Mouse (Mus musculus) left cerebral cortex, adult 2 months (tissue): ENCODE data around the gene Syt6. TPM values are rescaled to one million over a fixed set of nuclear protein-coding genes. Genes with fewer than 3 reads are reported as not detected.
"Not testable (repeated sequence)": the region's sequence is repeated elsewhere in the genome, so short reads cannot be mapped to it uniquely, and the experiment has no call there.

Experiments
- DNase-seq, 2 experiments: peaks; one replicate each; pipeline ENCODE4 v3.0.0; 2021 to 2022; ENCODE audit warnings: low spot score in 2 of 2, mixed read lengths in 1 of 2; ENCODE audit errors: extremely low spot score in 1 of 2
- H3K27ac ChIP-seq: fragments of 200-600 bp; 2 replicates; pipeline ENCODE4 v1.8.1; 2022
- H3K4me3 ChIP-seq: fragments of 200-600 bp; 2 replicates; pipeline ENCODE4 v1.8.1; 2022
- CTCF ChIP-seq: fragments of 200-600 bp; IDR thresholded peaks from 2 replicates; pipeline ENCODE4 v1.8.1; 2022; ENCODE audit warnings: antibody characterized with exemption, mild to moderate bottlenecking, moderate library complexity
- intact Hi-C: fragments of 180-260 bp; cut with DNase I; formaldehyde crosslinking; loops from one replicate; pipeline ENCODE4 v1.15.1; 2025
- total RNA-seq, 2 experiments: library from RNA; stranded (reverse); gene quantifications; 2 replicates each; pipeline ENCODE4 v1.2.3; 2021

Syt6 gene
- total RNA-seq, 2 experiments from 2014 or later = 12.4 to 14.4 TPM

DNA sequence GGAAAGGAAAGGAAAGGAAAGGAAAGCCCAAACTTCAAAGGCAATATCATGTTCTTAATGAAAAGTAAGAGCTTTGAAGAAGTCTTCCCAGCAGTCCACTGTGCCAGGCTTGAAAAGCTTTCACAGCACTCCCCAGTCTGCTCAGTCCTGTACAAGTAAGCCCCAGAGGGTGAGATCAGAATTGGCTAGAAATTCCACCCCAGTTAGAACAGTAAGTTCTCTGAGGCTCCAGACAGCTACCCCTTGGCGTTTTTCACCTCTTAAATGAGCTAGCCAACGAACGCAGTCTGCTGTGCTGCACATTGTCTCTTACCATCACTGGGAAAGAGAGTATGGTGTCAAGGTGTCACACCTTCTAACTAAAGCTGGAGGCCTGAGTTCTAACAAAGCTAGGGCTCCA, 52.6 kb downstream of the Syt6 start:
- DNase-seq = no peak
- H3K27ac ChIP-seq = no peak overlapping the region
- TF ChIP-seq CTCF = no peak
- no peak overlapping the region for H3K4me3 ChIP-seq
- intact Hi-C loops = no loop called here

DNA sequence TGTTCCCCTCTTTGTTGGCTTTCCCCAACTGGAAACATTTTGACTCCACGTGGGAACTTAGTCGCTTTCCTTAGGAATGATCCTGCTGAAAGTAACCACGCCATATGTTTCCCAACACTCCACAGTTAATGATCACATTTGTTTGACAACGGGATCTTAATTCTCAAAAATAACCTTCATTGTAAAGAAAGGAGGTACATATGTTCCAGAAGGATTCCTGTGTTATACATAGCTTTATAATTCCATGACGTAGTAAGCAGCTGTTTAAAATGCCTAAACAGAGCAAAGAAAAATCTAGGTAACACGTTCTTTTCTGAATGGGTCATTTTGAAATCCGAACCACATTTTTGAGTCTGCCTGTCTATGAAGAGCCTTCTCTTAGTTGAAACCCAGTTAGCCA, 58.1 kb downstream of the Syt6 start:
- H3K27ac ChIP-seq = no peak overlapping the region
- no peak for TF ChIP-seq CTCF
- intact Hi-C loops = no loop called here
- no peak overlapping the region for H3K4me3 ChIP-seq
- DNase-seq = no peak

DNA sequence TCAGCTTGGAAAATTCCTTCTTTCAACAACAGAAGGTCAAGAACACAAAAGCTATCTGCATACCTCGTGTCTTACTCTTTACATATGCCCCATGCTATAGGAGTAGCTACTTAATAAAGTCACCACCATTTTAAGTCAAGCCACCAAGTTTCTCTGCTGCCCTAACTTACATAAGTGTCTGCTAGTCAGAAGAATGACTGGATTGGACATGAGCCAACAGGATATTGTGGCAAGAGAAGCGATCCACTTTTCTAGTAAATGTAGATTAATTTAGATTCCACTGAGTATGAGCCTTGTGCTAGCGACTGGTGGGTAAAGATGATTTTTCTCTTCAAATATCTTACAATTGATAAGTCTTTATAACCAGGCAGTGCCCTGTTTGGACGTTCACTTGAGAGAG, 58.8 kb downstream of the Syt6 start:
- no peak for DNase-seq
- intact Hi-C loops = no loop called here
- H3K4me3 ChIP-seq = no peak overlapping the region
- TF ChIP-seq CTCF = no peak
- no peak overlapping the region for H3K27ac ChIP-seq

DNA sequence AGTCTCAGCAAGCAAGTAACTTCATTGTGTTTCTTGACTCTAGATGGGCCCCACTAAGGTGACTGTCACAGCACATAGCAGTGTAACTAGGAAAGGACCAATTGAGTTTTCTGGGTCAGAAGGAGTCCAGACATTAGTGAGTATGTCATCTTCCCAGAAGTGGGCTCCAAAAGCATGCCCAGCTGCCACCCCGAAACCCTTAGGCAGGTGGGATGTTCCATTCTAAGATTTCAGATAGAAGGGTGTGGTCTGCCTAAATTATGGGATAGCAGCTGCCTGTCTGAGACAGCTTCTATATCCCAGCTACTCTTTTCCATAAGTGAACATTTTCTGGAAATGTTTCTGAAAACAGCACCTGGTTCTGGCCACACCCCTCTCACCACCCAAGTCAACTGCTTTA, 59.2 kb downstream of the Syt6 start:
- intact Hi-C loops = no loop called here
- no peak for TF ChIP-seq CTCF
- no peak overlapping the region for H3K27ac ChIP-seq
- no peak overlapping the region for H3K4me3 ChIP-seq
- DNase-seq = no peak

DNA sequence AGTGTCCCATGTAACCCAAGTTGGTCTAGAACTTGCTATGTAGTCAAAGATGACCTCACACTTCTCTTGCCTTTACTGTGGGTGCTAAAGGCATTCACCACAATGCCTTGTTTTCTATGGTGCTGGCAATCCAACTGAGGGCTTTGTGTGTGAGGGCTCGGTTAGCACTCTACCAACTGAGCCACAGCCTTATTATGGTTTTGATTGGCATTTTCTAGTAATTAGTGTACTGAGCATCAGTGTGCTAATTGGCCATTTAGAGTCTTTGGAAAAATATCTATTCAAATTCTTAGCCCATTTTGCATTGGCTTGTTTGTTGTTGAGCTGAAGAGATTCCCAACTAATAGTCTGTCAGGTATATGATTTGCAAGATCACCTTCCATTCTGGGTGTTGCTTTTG, 62.6 kb downstream of the Syt6 start:
- Histone ChIP-seq H3K4me3 (no peak overlapping the region), H3K27ac (no peak overlapping the region)
- intact Hi-C loops = no loop called here
- DNase-seq = no peak
- TF ChIP-seq CTCF = no peak

DNA sequence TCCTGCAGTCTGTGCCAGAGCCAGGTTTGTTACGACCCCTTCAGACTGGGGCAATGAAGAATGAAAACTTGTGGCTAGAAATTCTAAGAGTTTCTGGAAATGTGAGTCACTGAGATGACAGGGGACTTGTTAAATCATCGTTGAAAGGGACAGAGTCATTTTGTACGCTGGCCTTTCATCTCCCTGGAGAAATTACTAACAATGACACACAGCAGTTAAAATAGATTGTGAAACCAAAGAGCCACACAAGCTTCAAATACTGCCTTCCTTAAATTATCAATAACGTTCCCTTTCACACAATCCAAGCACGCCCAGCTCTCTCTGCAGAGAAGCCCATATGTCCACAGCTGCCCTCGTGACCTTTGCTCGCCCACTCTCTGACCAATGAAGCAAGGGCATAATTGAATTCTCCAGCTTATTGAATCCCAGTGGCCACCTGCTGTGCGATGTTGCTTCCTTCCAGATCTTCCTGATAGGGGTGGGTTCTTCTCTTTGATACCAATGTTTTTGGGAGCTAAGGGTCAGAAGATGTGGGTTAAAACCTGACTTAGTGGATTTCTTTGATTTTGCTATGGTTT, 65.3 kb downstream of the Syt6 start:
- TF ChIP-seq CTCF = no peak
- no peak overlapping the region for H3K4me3 ChIP-seq
- no peak overlapping the region for H3K27ac ChIP-seq
- DNase-seq = no peak
- intact Hi-C loops = no loop called here

DNA sequence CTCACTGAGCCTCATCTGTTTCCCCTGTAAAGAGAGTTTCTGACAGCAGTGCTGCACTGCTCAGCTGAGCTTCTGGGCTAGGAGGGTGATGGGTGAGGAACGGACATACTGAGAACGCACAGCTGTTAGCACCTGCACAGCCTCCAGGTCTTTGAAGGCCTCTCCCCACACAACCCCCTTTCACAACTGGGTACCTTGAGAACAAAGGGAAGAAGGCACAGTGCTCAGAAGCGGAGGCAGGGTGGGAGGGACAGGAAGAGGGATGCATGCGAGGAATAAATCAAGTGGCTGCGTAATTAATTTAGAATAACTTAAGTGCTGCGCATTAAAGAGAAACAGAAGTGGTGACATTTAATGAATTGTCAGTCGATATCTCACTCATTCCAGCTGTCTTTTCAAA, 66.3 kb downstream of the Syt6 start:
- TF ChIP-seq CTCF = no peak
- Histone ChIP-seq H3K4me3 (no peak overlapping the region), H3K27ac (no peak overlapping the region)
- DNase-seq = peak in 1 of 2 experiments; percentile 17
- intact Hi-C loops = no loop called here

DNA sequence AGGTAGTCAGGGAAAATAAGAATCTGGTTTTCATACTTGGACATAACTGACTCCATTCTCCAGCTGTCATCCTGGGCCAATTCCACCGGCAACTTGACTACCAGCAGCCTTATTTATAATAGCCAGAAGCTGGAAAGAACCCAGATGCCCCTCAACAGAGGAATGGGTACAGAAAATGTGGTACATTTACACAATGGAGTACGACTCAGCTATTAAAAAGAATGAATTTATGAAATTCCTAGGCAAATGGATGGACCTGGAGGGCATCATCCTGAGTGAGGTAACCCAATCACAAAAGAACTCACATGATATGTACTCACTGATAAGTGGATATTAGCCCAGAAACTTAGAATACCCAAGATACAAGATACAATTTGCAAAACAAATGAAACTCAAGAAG, 70.9 kb downstream of the Syt6 start, which contains the start of gene Atg4a-ps:
Atg4a-ps (minus strand) TSS at position 101 of the 400 bp plus-strand sequence.
- DNase-seq, intact Hi-C loops, H3K4me3 ChIP-seq, H3K27ac ChIP-seq: not testable (repeated sequence)

DNA sequence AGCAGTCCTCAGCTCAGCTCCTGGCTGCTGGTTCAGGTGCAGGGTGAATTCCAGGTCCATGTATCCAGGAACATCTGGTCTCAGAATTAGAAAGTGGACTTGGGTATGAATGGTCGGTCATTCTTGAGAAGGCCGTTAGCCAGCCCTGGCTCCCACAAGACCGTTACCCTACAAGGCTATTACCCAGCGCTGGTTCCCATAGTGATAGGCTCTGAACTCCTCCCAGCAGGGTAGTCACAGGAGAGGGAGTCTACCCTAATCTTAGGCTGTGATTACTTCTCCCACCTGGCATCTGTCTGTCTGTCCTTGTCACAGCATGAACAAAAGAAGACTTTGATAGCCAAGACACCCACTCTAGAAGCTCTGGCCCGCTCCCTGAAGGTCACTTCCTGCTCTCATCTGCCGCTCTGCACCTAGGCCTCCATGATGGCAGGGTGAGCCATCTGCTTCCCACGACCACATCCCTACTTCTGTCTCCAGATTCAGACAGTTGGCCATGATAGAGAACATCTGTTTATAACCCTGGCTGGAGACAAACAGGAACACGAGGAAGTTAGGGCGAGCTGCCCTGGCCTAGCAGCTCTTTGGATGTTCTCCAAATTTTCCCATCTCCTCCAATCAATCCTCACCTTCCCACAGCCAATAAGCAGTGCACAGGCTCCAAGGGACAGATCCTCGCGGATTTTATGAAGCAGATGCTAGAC, 72.3 kb downstream of the Syt6 start:
- no peak overlapping the region for H3K4me3 ChIP-seq
- no peak for TF ChIP-seq CTCF
- no peak overlapping the region for H3K27ac ChIP-seq
- no peak for DNase-seq
- intact Hi-C loops = no loop called here

DNA sequence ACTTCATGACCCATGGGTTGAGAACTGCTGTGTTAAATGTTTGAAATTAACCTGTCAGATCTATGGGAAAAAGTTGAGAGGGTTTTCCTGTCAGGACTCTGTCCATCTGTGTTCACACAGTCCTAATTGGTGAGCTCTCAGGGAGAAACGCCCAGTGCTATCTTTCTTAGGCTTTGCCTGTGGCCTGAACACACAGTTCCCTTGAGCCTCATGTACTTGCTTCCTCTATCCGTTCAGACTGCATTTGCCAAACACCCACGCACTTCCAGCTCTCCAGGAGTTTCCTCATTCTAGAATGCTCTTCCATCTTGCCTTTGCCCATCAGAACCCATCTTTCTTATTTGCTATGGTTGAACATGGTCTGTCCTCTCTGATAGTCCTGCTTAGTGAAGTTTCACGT, 73.5 kb downstream of the Syt6 start:
- no peak overlapping the region for H3K27ac ChIP-seq
- intact Hi-C loops = no loop called here
- no peak for TF ChIP-seq CTCF
- no peak overlapping the region for H3K4me3 ChIP-seq
- no peak for DNase-seq

DNA sequence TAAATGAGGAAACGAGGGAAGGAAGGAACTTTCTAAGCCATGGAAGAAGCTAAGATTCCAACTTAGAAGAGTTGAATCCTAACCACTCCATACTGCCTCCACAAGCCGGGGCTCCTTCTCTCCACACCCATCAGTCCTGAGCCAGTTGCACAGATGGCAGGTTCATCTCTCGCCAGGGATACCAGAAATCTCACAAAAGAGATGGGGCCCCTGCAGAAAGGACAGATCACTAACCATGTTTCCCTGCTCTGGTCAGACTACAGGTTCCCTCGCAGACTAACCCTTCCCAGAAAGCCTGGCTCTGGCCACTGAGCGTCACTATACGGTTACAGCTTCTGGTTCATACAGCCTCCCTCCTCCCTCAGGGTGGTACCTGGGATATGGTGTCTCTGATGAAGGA, 74.7 kb downstream of the Syt6 start:
- DNase-seq = no peak
- intact Hi-C loops = no loop called here
- Histone ChIP-seq H3K4me3 (no peak overlapping the region), H3K27ac (no peak overlapping the region)
- TF ChIP-seq CTCF = no peak

DNA sequence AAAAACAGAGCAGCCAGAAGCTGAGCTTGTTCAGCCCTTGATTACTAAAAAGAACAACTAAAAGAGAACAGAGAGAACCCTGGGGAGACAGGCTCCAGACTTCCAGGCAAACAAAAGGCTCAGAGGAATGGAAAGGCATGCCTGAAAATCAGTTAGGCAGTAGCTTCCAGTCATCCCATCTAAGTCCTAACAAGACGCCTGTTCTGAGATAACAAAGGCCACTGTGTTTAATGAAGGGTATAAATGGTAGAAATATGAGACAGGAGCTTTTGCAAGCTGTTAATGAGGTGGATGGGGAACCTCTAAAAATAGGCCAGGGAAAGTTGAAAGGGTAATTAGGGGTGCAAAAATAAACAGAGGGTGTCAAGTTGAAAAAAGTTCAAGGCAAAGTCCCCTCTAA, 75.4 kb downstream of the Syt6 start:
- no peak for TF ChIP-seq CTCF
- H3K27ac ChIP-seq = no peak overlapping the region
- DNase-seq = no peak
- intact Hi-C loops = no loop called here
- no peak overlapping the region for H3K4me3 ChIP-seq

DNA sequence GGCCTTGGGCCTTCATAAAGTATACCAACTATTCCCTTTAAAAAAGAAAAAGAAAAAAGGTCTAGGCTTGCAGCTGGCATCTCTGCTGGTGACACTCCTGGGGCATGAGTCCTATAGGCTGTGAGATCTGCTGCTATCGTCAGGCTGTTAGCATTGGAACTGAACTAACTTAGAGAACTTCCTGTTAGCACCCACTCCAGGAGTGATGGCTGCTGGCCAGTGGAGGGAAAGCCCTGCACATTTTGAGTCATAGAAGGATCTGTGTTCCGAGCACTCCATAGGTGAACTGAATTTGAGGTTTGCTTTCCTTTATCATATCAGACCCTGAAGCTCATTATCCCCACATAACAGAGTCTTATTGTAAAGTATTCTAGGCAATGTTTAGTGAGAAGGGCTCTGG, 85.0 kb downstream of the Syt6 start:
- Histone ChIP-seq H3K27ac (no peak overlapping the region), H3K4me3 (no peak overlapping the region)
- intact Hi-C loops = no loop called here
- DNase-seq = no peak
- no peak for TF ChIP-seq CTCF
